Mouse (Mus musculus) MN1 (cell line): ENCODE data around the gene Arf6.
A peak's percentile ranks its signal among the peaks of the same experiment; 100 is the strongest.
"Not testable (repeated sequence)": the region's sequence is repeated elsewhere in the genome, so short reads cannot be mapped to it uniquely, and the experiment has no call there.

Experiments used
- DNase-seq: peaks from one replicate; pipeline ENCODE4 v3.0.0-alpha.2; 2016; ENCODE audit warnings: low spot score

Gene Arf6

DNA sequence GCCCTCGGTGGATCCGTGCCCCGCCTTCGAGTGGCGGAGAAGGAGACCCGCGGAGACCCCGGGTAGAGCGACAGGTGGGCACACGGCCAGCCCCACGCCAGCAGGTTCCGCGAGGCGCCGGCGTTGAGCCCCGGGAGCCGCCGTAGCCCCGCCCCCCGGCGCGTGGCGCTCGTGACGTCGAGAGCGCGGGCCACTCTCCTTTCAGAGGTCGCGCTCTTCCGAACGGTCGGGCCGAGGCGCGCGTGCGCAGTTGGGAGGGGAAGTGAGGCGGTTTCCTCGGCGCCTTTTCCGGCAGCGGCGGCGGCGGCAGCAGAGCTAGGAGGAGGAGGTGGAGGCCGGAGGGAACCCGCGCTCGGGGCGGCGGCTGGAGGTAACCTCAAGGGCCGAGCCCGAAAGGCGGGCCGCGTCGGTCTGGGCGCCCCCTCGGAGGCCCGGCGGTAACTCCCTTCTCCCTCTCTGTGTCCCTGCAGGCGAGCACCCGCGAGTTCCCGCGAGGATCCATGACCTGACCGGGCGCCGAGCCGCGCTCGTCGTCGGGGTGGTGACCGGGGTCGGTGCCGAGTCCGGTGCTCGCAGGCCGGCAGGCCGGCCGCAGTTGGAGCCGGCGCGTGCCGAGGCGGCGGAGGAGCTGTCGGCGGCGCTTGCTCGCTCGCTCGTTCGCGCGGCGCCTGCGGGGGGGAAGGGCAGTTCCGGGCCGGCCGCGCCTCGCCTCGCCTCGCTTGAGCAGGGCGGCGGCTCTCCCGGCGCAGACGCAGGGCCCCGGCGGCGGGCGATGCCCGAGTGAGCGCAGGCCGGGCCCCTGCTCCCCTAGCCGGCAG is at the start of gene Arf6, which contains the start of gene Gm9887:
Arf6 (plus strand) TSS at position 297 of the 818 bp plus-strand sequence.
Gm9887 (minus strand) TSS at position 605 of the 818 bp plus-strand sequence.
- peak; percentile 99 for DNase-seq

DNA sequence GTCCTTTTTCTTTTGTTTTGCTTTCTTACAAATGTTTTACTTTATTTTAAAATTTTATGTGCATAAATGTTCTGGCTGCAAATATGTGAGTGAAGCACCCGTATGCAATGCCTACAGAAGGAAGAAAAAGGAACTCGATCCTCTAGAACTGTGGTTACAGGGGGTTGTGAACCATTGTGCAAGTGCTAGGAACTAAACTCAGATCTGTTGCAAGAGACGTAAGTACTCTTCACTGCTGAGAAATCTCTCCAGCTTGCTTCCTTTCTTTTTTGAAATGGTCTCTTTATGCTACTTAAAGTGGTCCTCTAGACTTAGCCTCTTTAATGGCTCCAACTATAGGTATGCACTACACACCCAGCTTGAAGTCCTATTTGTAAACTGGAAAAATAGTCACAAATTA is 40.8 kb upstream of the Arf6 start:
- no peak for DNase-seq

- no peak for DNase-seq
Measured at GRCm38 (mm10) chr12:69332147-69332546, 39.8 kb upstream of the Arf6 start.

DNA sequence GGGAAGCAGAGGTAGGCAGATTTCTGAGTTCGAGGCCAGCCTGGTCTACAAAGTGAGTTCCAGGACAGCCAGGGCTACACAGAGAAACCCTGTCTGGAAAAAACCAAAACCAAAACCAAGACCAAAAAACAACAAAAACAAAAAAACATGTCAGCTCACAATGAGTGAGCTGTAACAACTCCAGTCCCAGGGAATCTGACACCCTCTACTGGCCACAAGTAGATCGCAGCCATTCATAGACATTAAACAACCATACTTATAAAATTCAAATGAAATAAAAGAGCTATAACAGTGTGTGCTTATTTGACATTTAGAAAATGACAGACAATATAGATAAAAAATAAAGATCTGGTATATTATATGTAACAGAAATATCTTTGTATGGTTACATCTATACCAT is 38.4 kb upstream of the Arf6 start:
- DNase-seq, result peak; percentile 51

DNA sequence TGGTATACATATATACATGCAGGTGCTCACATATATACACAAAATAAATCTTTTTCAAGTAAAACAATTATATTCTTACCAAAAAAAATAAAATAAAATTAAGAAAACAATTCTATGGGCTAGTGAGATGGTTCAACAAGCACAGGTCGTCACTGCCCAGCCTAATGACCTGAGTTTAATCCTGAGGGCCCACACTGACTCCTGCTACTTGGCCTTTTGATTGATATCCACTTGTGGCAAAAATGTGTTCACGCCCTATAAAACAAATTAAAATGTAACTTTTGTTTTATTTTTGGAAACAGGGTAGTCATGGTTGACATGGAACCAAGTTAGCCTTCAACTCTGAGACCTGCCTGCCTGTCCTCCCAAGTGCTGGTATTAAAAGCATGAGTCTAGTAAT is 22.0 kb upstream of the Arf6 start:
- no peak for DNase-seq

- DNase-seq, result no peak
Measured at GRCm38 (mm10) chr12:69351685-69352084, 20.3 kb upstream of the Arf6 start.

DNA sequence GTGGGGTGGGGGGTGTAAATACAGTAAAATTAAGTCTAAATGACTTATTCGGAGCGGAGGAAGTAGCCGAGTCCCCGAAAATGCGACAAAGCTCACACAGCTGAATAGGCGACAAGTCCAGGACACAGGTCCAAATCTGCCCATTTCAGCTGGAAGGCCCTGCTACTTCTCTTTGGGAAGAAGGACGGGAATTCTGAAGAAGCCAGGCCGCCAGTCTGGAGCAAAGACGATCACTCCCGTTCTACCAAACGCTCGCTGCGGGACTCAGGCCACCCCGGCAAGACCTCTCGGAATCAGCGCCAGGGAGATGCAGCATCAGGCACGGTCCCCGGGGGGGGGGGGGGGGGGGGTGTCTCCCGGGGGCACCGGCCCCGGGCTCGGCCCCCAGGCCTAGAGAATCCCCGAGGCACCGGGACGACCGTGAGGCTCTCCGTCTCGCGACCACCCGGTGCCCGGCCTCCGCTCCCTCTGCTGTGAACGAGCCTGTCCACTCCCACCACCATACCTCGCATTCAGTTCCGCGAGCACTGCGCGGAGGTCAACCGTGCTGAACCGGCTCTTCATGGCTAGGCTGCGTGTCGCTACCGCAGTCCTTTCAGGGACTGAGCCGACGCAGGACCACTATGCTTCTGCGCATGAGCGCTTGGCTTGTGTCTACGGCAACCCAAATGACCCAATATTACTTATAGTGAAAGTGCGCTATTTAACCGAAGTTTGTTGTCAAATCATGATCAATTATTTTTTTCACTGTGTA is 15.2 kb upstream of the Arf6 start, which contains the start of gene Nemf:
Nemf (minus strand) TSS at position 620 of the 754 bp plus-strand sequence.
- DNase-seq, result peak; percentile 93

DNA sequence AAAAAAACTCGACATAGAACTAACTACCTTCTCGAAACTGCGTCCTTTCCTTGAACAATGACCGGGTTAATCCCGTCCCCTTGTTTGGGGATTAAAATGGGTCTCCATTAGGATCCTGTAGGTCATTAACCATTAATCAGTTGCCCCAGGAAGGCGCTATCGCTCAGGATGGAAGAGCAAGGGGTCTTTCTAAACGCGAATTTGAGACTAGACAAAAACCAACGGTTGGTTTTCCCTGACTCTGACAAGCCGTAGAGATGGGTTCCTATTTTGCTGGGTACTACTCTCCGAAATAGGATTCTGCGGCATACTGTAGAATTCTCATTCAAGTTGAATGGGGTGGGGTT is 14.7 kb upstream of the Arf6 start:
- no peak for DNase-seq

DNA sequence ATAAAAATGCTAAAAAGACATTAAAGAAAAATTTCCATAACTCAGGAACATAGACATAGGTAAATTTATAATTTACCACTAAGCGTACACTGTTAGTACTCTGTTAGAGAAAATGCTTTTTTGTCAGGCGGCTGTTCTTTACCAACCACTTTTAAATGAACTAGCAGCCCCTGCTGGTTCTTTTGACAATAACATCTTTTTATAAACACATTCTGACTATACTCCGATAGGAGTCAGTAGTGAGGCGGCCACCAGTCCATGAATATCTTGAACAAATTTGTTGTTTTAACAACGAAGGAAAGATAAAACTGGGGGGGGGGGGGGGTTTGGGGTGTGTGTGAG is 11.3 kb upstream of the Arf6 start:
- peak; percentile 84 for DNase-seq

GRCm38 (mm10) chr12:69360997-69361899 is 10.7 kb upstream of the Arf6 start:
- peak; percentile 99 for DNase-seq

GRCm38 (mm10) chr12:69361919-69362318 is 10.0 kb upstream of the Arf6 start:
- no peak for DNase-seq

GRCm38 (mm10) chr12:69362388-69362787 is 9.6 kb upstream of the Arf6 start:
- peak; percentile 75 for DNase-seq

- DNase-seq, result not testable (repeated sequence)
Measured at GRCm38 (mm10) chr12:69363110-69363509, 8.8 kb upstream of the Arf6 start.

DNA sequence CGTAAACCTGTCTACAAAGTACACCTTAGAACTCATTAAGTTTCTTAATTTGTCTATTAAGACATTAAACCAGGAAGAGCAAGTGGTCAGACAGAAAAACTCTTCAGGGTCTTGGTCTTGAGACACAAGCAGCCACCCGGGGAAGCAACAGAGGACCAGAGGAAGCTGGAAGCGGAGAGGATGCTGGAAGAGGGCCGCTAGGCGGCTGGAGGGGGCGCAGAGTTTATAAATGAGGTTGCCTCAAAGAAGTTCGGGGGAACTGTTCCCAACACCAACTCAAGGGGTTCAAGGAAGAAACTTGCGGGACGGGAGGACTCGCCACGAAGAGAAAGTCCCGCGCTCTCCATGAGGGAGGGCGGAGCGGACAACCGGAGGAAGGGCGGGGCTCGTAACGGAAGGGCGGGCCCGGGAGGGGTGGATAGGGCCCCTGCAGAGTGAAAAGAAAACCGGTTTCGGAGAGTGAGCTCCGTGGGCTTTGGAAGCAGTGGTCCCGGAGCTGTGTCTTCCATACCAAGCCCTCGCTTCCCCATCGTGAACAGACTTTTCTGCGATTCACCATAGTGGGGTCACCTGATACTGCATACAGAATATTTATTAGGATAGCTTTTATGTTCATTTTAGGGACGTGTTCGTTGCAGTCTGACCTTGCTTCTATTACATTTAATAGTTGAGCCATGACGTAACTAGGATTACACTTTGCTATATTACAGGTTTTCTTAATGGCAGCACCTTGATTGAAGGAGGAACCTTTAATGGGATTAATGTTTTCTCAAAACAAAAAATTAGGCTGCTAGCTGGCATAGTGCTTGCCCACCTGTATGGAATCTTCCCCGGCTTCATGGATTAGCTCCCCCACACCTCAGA is 7.8 kb upstream of the Arf6 start:
- peak; percentile 78 for DNase-seq

DNA sequence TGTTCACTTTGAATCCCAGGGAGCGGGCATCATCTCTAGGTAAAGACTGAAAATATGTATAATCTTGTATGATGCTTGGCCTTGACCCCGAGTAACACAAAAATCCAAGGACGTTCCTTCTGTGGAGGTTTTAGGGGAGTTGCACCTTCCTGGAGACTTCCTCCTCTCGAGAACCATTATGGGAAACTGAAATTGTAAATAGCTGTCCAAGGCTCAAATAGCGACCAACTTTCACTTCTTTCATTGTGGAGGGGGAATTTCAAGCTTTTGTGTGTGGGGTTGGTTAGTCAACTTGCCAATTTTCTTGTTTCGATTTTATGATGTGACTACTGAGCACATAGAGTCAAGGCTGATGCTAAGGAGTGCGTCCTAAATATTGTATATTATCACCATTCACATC is 6.2 kb upstream of the Arf6 start:
- no peak for DNase-seq

DNA sequence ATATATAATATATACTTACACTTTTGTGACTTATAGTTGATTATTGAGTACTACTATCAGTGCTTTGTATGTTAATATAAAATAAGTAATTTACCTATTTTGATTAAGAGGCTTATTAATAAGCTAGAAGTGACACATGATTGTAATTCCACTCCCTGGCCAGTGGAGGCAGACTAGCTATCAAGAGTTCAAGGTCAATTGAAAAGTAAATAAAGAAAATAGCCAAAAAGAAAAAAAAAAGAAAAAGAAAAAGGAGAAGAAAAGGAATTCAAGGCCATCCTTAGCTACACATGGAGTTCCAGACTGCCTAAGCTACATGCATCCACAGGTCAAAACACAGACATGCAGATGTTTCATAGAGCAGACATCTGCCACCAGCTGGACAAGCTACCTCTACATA is 5.5 kb upstream of the Arf6 start:
- no peak for DNase-seq

GRCm38 (mm10) chr12:69367557-69367956 is 4.4 kb upstream of the Arf6 start:
- no peak for DNase-seq

DNA sequence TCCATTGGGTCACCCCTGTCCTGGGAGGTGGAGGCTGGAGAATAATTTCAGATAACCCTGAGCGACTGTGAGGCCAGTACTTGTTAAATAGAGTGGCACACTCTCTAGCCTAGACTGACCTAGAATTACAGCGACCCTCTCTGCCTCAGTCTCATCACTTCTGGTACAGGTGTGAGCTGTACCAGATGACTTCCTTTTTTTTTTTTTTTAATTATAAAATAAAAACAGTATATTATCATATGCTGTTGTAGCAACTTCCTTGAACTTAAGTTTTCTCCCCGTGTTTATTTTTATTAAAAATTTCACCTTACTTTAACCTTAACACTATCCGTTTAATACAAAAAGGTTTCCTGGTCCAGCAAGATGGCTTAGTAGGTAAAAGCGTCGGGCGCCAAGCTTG is 1.0 kb upstream of the Arf6 start:
- no peak for DNase-seq

- peak; percentile 83 for DNase-seq
Measured at GRCm38 (mm10) chr12:69371421-69371853, 513 bp upstream of the Arf6 start.

DNA sequence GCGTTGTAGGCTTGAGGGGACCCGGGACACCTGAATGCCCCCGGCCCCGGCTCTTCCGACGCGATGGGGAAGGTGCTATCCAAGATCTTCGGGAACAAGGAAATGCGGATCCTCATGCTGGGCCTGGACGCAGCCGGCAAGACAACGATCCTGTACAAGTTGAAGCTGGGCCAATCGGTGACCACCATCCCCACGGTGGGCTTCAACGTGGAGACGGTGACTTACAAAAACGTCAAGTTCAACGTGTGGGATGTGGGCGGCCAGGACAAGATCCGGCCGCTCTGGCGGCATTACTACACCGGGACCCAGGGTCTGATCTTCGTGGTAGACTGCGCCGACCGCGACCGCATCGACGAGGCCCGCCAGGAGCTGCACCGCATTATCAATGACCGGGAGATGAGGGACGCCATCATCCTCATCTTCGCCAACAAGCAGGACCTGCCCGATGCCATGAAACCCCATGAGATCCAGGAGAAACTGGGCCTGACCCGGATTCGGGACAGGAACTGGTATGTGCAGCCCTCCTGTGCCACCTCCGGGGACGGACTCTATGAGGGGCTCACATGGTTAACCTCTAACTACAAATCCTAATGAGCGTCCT is 881 bp downstream of the Arf6 start:
- peak; percentile 35 for DNase-seq
